Mouse (Mus musculus) NIH3T3 (cell line): Measurements from ENCODE around the gene Grm4.

Source experiments
- DNase-seq: peaks from one replicate; pipeline ENCODE4 v3.0.0-alpha.2; 2012; ENCODE audit warnings: low read depth

Grm4 gene

GRCm38 (mm10) chr17:27511865-27512618 lies 9.2 kb downstream of the Grm4 start:
- DNase-seq: no peak

- no peak for DNase-seq
Observed at GRCm38 (mm10) chr17:27511125-27511735, 10.0 kb downstream of the Grm4 start.

GRCm38 (mm10) chr17:27510258-27511124 lies 10.7 kb downstream of the Grm4 start:
- DNase-seq: no peak

- DNase-seq: no peak
Observed at GRCm38 (mm10) chr17:27509056-27509455, 12.1 kb downstream of the Grm4 start.

GRCm38 (mm10) chr17:27508513-27508912 lies 12.7 kb downstream of the Grm4 start:
- DNase-seq: no peak

- DNase-seq: no peak
Observed at GRCm38 (mm10) chr17:27508002-27508401, 13.2 kb downstream of the Grm4 start.

GRCm38 (mm10) chr17:27507591-27507945 lies 13.6 kb downstream of the Grm4 start:
- no peak for DNase-seq

GRCm38 (mm10) chr17:27506871-27507590 lies 14.2 kb downstream of the Grm4 start:
- no peak for DNase-seq

- DNase-seq: no peak
Observed at GRCm38 (mm10) chr17:27506362-27506761, 14.8 kb downstream of the Grm4 start.

GRCm38 (mm10) chr17:27505221-27505881 lies 15.9 kb downstream of the Grm4 start:
- DNase-seq: peak; percentile 19

- no peak for DNase-seq
Observed at GRCm38 (mm10) chr17:27503869-27504268, 17.3 kb downstream of the Grm4 start.

GRCm38 (mm10) chr17:27502736-27503445 lies 18.3 kb downstream of the Grm4 start:
- DNase-seq: no peak

- DNase-seq: no peak
Observed at GRCm38 (mm10) chr17:27502288-27502687, 18.9 kb downstream of the Grm4 start.

GRCm38 (mm10) chr17:27501331-27502251 lies 19.6 kb downstream of the Grm4 start:
- no peak for DNase-seq

GRCm38 (mm10) chr17:27500811-27501210 lies 20.4 kb downstream of the Grm4 start:
- DNase-seq: peak; percentile 34

GRCm38 (mm10) chr17:27499080-27499479 lies 22.1 kb downstream of the Grm4 start:
- no peak for DNase-seq

GRCm38 (mm10) chr17:27497798-27498197 lies 23.4 kb downstream of the Grm4 start:
- DNase-seq: no peak

- DNase-seq: no peak
Observed at GRCm38 (mm10) chr17:27495008-27495540, 26.1 kb downstream of the Grm4 start.

GRCm38 (mm10) chr17:27493969-27494368 lies 27.2 kb downstream of the Grm4 start:
- DNase-seq: no peak

- no peak for DNase-seq
Observed at GRCm38 (mm10) chr17:27493389-27493788, 27.8 kb downstream of the Grm4 start.
